Mouse (Mus musculus) limb, embryonic 10.5 days (tissue): ENCODE data around the gene Rer1. TPM values are rescaled to one million over a fixed set of nuclear protein-coding genes. Genes with fewer than 3 reads are reported as not detected.
"Not testable (repeated sequence)": the region's sequence is repeated elsewhere in the genome, so short reads cannot be mapped to it uniquely, and the experiment has no call there.

Experiments
- DNase-seq: peaks from one replicate; pipeline ENCODE4 v3.0.0-alpha.2; 2017; ENCODE audit warnings: low spot score
- H3K27ac ChIP-seq: fragments of 300-500 bp; sonication (generic); 2 replicates; pipeline ENCODE4 v1.5.1; 2016; ENCODE audit warnings: mild to moderate bottlenecking
- H3K27me3 ChIP-seq: fragments of 300-500 bp; sonication (generic); 2 replicates; pipeline ENCODE4 v1.6.1; 2016; ENCODE audit warnings: low read depth, mild to moderate bottlenecking; ENCODE audit not compliant: poor library complexity, severe bottlenecking
- H3K36me3 ChIP-seq: fragments of 300-500 bp; sonication (generic); 2 replicates; pipeline ENCODE4 v1.6.1; 2016; ENCODE audit warnings: mild to moderate bottlenecking, moderate library complexity
- H3K4me1 ChIP-seq: fragments of 300-500 bp; sonication (generic); 2 replicates; pipeline ENCODE4 v1.6.1; 2016
- H3K4me3 ChIP-seq: fragments of 300-500 bp; sonication (generic); 2 replicates; pipeline ENCODE4 v1.5.1; 2016; ENCODE audit warnings: mild to moderate bottlenecking, moderate library complexity
- H3K9me3 ChIP-seq: fragments of 300-500 bp; sonication (generic); replicated peaks from 2 replicates; pipeline ENCODE4 v1.6.1; 2016; ENCODE audit warnings: mild to moderate bottlenecking
- WGBS: fragments of 180-500 bp; shearing (Covaris S2); methylation state at CpG from one replicate; pipeline ENCODE4 v1.1.7; 2016; 5-methylcytosine and 5-hydroxymethylcytosine counted together
- polyA plus RNA-seq: library from polyadenylated mRNA; unstranded; fragments of >200 nt; fragmentation: Nextera tagmentation; extraction: Ambion mirVana; gene quantifications from 2 replicates; pipeline ENCODE4 v1.2.1, GENCODE M21; 2016

The Rer1 gene
- polyA plus RNA-seq, 1 experiment from 2014 or later, result 133 TPM

DNA sequence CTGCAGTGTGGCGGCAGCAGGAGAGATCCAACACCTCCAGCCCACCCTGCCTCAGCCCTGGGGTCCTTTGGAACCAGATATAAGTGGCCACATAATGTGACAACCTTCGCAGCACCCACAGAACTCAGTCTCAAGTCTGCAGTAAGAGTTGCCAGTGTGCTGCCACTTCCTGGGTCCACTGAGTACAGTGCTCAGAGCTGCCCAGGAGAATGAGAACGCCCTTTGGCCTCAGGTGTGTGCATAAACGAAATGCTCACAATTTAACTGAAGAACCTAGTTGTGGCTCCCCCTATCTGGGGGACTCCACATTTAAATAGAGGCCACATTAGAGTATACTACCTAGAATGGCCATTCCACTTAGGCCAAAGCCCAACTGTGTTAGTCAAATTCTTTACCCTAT is 2.6 kb downstream of the Rer1 start:
- WGBS, result 93% methylated on average over 4 of the region's 4 CpGs
- Histone ChIP-seq H3K36me3 (peaks cover 57% of the 10 kb centered on the region), H3K27me3 (no peaks in the 10 kb centered on the region)

DNA sequence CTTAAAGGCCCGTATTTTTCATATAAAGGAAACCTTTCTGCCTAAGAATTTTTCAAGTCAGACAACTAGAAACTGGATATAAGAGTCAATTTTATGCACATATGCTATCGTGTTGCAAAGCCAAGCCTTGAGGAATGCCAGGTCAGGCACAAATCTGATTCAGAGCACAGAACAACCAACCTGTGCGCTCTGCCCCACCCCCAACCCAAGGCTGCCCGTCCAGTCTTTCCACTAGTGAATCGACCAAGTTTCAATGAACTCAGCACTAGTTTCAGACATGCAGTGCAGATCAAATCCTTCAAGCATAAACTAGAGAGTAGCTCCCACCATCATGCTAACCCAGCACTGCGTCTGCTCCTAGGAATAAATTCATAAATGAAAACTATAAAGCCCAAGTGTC is 6.5 kb downstream of the Rer1 start:
- Histone ChIP-seq H3K36me3 (peaks cover 95% of the 10 kb centered on the region), H3K27ac (no peak overlapping the region), H3K9me3 (no peaks in the 10 kb centered on the region), H3K27me3 (no peaks in the 10 kb centered on the region), H3K4me1 (peaks cover 14% of the 10 kb centered on the region), H3K4me3 (no peak overlapping the region)
- no peak for DNase-seq
- 91% methylated on average over 6 of the region's 6 CpGs for WGBS

More for the DNA sequence above, 2.6 kb downstream of the Rer1 start:
- Histone ChIP-seq H3K4me1 (peaks cover 42% of the 10 kb centered on the region), H3K4me3 (no peak overlapping the region), H3K27ac (no peak overlapping the region), H3K9me3 (no peaks in the 10 kb centered on the region)
- DNase-seq, result no peak

DNA sequence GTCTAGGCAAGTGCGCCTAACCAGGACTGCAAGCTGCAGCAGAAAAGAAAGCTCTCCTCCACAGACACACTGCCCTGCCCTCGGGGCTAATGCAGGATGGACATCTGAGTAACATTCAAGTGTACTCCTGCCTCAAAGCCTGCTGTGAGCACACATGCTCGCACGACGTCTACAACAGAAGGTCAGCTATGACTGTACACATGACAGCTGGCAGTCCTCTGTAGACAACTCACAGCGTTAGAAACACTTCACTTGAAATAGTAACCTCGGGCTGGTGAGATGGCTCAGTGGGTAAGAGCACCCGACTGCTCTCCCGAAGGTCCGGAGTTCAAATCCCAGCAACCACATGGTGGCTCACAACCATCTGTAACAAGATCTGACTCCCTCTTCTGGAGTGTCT is 7.4 kb downstream of the Rer1 start:
- 94% methylated on average over 10 of the region's 10 CpGs for WGBS
- not testable (repeated sequence) for H3K27ac ChIP-seq, H3K27me3 ChIP-seq, H3K4me1 ChIP-seq, DNase-seq, H3K9me3 ChIP-seq, H3K4me3 ChIP-seq
- peaks cover 96% of the 10 kb centered on the region for H3K36me3 ChIP-seq

DNA sequence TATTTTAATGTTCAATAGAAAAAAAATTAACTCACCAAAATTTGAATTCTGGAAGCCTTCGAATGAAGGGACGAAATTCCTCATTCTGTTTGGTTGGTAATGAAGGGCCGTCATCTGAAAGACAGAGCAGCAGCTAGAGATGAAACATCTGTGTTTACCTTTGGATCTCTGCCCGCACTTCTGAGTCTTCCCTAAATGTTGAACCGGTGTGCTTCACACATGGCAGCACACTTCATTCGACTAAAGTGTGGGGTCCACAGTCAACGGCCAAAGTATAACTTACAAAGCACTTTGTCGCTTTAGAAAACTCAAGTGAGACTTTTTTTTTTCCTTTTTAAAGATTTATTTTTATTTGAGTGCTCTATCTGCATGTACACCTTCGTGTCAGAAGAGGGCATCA is 9.5 kb downstream of the Rer1 start:
- Histone ChIP-seq H3K27ac (no peak overlapping the region), H3K36me3 (peaks cover 96% of the 10 kb centered on the region), H3K9me3 (no peaks in the 10 kb centered on the region), H3K4me3 (no peak overlapping the region), H3K27me3 (no peaks in the 10 kb centered on the region), H3K4me1 (no peaks in the 10 kb centered on the region)
- DNase-seq, result no peak
- 89% methylated on average over 9 of the region's 9 CpGs for WGBS

DNA sequence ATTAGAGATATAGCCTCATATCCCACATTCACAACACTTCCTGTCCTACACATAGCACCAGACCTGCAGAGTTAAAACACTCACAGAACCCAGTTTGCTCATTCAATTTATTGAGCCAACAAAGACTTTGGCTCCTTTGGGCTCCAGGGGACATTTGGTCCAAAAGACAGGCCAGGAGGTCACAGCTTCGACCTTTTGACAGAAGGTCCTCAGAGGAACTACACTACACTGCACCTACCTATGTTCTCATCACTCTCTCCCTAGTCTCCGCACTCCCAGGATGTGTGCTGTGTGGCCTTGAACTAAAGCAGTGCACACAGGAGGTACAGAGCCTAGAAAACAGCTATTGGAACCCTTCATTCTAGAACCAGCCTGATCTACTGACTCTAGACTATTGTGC is 10.4 kb downstream of the Rer1 start:
- Histone ChIP-seq H3K27me3 (no peaks in the 10 kb centered on the region), H3K27ac (no peak overlapping the region), H3K4me3 (no peak overlapping the region), H3K9me3 (no peaks in the 10 kb centered on the region), H3K4me1 (no peaks in the 10 kb centered on the region), H3K36me3 (peaks cover 97% of the 10 kb centered on the region)
- DNase-seq, result no peak
- 96% methylated on average over 2 of the region's 2 CpGs for WGBS

DNA sequence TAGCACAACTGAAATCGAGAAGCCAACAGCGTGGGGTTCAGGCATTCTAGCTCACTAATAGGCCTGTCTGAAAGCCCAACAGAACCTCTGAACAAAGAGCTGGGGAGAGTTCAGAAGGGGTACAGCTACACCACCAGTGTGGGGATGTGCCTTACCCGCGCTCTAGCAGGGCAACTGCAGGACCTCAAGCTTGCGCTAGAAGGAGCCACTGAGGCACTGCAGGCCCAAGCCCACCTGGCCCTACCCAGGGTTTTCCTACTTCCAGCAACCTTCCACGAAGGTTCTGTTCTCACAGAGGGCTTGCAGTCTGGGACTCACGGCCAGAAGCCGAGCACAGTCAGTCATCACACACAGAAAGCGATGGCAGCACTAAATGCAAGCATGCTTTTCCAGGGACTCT is 11.0 kb downstream of the Rer1 start:
- H3K27me3 ChIP-seq, result no peaks in the 10 kb centered on the region
- no peak overlapping the region for H3K27ac ChIP-seq
- peaks cover 98% of the 10 kb centered on the region for H3K36me3 ChIP-seq
- no peaks in the 10 kb centered on the region for H3K4me1 ChIP-seq
- no peak overlapping the region for H3K4me3 ChIP-seq
- whole genome bisulfite sequencing, result 90% methylated on average over 9 of the region's 9 CpGs
- no peaks in the 10 kb centered on the region for H3K9me3 ChIP-seq
- no peak for DNase-seq

DNA sequence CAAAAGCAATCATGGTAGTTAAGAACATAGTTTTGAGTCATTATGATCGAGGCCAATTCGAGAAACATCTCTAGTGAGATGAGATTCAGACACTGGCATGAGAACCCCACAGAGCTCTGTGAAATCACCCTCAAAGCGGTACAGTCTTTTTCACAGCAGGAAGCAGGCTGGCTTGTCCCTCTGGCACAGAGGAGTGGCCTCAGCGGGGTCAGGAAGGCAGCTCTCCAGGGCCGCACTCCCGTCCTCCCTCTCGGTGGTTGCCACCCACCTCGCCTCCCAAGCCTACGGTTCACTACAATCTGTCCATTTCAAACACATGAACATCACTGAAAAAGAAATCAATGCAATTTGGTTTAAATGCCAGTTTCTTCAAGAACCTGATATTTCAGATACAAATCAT is 11.8 kb downstream of the Rer1 start:
- WGBS, result 89% methylated on average over 9 of the region's 9 CpGs
- Histone ChIP-seq H3K4me3 (no peak overlapping the region), H3K27me3 (no peaks in the 10 kb centered on the region), H3K9me3 (no peaks in the 10 kb centered on the region), H3K36me3 (peaks cover 98% of the 10 kb centered on the region), H3K27ac (no peak overlapping the region), H3K4me1 (no peaks in the 10 kb centered on the region)
- no peak for DNase-seq

DNA sequence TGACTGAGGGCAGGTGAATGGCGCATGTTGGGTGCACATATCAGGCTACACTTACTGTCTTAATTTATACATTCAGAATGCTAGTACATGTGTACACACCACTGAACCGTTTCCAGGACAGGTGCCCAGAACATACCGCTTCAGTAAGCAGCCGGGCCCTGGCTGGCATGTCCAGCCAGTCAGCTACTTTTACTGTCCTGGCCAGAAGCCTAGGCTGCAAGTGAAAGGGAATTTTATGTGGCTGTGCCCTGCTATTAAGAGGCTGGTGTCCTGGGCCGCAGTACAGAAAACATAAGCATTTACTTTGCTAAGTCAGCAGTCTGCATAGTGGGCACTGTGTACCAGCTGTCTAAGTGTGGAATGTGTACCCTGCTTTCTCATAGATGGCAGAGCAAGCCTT is 15.3 kb downstream of the Rer1 start:
- Histone ChIP-seq H3K4me1 (peaks cover 25% of the 10 kb centered on the region), H3K9me3 (no peaks in the 10 kb centered on the region), H3K27ac (no peak overlapping the region), H3K27me3 (no peaks in the 10 kb centered on the region), H3K4me3 (no peak overlapping the region), H3K36me3 (peaks cover 81% of the 10 kb centered on the region)
- WGBS, result 97% methylated on average over 5 of the region's 5 CpGs
- no peak for DNase-seq

DNA sequence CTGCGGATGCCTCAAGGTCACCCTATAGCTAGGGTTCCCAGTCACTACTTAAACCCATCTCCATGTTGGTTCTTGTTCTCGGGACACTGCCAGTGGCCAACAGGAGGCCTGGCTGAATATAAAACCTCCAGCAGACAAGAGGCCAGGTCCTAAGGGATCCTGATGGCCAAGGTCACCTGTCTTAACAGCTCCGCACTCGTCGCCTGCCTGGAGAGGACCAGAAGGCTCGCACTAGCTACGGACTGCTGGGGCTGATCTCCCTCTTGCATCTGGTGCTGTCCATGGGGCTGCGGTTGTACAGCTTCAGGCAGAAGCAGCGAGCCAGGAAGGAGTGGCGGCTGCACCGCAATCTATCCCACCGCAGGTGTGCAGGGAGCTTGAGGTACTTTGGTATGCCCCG is 16.0 kb downstream of the Rer1 start:
- WGBS, result 95% methylated on average over 13 of the region's 13 CpGs
- H3K36me3 ChIP-seq, result peaks cover 73% of the 10 kb centered on the region
- no peak for DNase-seq
- peaks cover 25% of the 10 kb centered on the region for H3K4me1 ChIP-seq
- no peaks in the 10 kb centered on the region for H3K9me3 ChIP-seq
- H3K27ac ChIP-seq, result no peak overlapping the region
- H3K4me3 ChIP-seq, result no peak overlapping the region
- no peaks in the 10 kb centered on the region for H3K27me3 ChIP-seq

DNA sequence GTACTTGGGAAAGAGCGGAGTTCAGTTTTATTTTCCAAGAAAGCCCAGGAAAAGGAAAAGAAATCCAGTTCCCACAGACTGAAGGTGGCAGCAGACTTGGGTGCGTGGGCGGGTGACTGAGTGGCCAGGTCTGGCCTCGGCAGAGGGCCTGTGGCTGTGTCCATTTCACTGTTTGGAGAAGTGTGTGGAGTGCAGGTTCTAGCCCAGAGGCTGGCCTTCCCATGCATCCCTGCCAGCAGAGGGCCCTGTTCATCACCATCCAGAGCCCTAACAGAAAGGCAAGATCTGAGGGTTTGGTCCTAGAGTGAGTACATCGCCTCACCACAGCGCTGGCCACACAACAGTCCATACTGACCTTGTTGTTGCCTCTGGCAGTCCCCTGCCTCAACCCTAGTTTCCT is 17.0 kb downstream of the Rer1 start:
- DNase-seq, result no peak
- H3K27me3 ChIP-seq, result no peaks in the 10 kb centered on the region
- H3K4me1 ChIP-seq, result peaks cover 25% of the 10 kb centered on the region
- H3K27ac ChIP-seq, result no peak overlapping the region
- H3K4me3 ChIP-seq, result no peak overlapping the region
- peaks cover 63% of the 10 kb centered on the region for H3K36me3 ChIP-seq
- 89% methylated on average over 6 of the region's 6 CpGs for WGBS
- H3K9me3 ChIP-seq, result no peaks in the 10 kb centered on the region

DNA sequence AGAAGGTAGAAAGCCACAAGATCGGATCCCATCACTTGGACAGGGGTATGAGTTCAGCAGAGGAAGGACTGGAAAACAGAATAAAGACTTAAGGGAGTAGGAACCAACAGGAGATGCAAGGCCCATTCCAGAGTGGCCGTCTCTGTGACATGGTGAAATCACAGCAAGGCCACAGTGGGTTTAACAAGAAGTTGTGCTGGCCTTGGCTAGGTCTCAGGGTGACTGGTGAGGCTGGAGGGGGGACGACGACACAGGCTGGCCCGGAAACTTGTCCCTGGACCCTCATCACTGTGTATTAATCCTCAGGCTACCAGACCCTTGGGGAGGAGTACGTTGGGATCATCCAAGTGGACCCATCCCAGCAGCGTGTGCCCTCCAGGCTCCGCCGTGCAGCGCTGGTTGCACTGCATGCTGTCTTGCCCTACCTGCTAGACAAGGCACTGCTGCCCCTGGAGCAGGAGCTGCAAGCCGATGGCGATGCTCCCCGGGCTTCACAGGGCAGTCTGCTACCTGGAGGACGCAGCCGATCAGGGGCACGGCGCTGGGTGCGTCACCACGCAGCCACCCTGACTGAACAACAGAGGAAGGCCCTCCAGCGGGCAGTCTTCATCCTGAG is 17.7 kb downstream of the Rer1 start:
- no peaks in the 10 kb centered on the region for H3K27me3 ChIP-seq
- no peak overlapping the region; the same call in 1 of the 2 replicates for H3K4me3 ChIP-seq
- H3K27ac ChIP-seq, result no peak overlapping the region
- H3K4me1 ChIP-seq, result peaks cover 25% of the 10 kb centered on the region
- DNase-seq, result no peak
- 93% methylated on average over 20 of the region's 20 CpGs for WGBS
- H3K36me3 ChIP-seq, result peaks cover 56% of the 10 kb centered on the region
- H3K9me3 ChIP-seq, result no peaks in the 10 kb centered on the region

DNA sequence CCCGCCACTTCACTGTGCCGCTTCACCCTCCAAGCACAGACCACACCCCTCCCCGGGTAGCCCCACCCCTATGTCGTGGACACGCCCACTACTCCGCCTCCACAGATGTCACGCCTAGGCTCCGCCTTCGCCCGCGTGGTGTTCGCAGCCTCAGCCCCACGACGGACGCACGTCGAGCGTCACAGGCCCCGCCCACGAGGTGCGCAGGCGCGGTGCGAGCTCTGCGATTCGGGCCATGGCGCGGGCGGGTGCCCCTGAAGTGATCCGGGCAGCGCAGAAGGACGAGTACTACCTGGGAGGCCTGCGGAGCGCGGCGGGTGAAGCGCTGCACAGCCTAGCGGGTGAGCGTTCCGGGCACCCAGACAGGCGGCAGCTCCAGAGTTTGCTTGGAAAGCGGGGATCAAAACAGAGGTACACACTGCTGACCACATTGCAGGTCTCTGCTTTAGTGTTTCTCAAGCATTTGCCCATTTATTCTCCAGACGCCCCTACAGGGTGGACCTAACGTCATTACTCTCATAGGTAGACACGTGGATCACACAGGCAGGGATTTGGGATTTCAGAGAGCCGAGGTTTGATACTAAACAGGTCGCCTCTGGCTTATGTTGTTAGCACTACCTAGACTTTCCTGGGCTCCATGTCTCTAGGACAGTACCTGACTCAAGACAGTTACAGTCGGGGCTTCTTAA is 19.2 kb downstream of the Rer1 start, which contains the start of gene Pex10:
TSS of gene Pex10 (plus strand) at position 183 of the 689 bp plus-strand sequence.
- H3K27me3 ChIP-seq, result no peaks in the 10 kb centered on the region
- H3K9me3 ChIP-seq, result no peaks in the 10 kb centered on the region
- DNase-seq, result peak; percentile 99
- peak within 1 kb of the TSS; percentile 85 for H3K27ac ChIP-seq
- peaks cover 25% of the 10 kb centered on the region for H3K4me1 ChIP-seq
- H3K36me3 ChIP-seq, result peaks cover 41% of the 10 kb centered on the region
- WGBS, result under 1% methylated on average over 48 of the region's 48 CpGs
- peak within 1 kb of the TSS; percentile 76 for H3K4me3 ChIP-seq

DNA sequence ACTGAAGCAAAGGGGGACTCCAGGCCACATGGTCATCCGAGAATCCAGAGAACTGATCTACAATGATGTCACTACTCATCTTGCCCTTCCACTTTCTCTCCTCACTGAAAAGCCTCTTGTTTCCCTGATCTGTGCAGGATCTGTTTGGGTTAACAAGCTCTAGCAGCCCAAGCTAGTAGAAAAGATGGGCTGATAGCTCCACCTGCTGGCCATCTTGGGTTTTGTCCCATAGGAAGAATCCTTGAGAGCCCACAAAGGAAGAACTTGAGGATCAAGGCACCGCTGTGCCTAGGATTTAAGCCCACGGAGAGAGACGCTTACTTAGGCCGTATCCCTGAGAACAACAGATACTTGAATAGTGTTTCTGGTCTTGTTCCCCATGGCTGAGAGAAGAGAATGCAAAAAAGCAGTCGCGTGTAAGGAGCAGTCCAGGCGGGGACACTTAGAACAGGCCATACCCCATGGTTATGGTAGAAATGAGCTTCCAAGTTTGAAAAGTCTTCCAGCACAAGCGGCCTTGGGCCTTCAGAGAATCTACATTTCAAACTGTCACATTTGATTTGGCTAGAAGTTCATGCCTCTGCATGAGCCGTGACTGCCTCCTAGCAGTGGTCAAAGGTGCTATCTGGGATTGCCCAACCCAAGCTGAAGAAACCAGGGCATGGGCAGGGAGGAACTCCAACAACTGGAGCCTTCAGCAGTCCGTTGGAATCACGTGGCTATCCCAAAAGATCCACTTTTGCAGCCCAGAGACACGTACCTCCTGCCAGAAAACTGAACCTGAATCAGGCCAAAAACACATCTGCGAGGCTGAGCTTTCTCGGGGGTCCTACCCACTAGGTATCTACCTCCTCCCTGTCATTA is 20.0 kb downstream of the Rer1 start:
- peak; percentile 95 for DNase-seq
- H3K27ac ChIP-seq, result peak overlapping the region; percentile 85
- H3K4me3 ChIP-seq, result peak overlapping the region; percentile 76
- H3K4me1 ChIP-seq, result peaks cover 25% of the 10 kb centered on the region
- WGBS, result 4% methylated on average over 15 of the region's 15 CpGs
- no peaks in the 10 kb centered on the region for H3K9me3 ChIP-seq
- peaks cover 33% of the 10 kb centered on the region for H3K36me3 ChIP-seq
- no peaks in the 10 kb centered on the region for H3K27me3 ChIP-seq
